Mouse (Mus musculus): Measurements from ENCODE around the gene Arl13a. TPM values are rescaled to one million over a fixed set of nuclear protein-coding genes. Genes with fewer than 3 reads are reported as not detected.
"Not testable (repeated sequence)": the region's sequence is repeated elsewhere in the genome, so short reads cannot be mapped to it uniquely, and the experiment has no call there.

The Arl13a gene
- total RNA-seq (2014; fragmentation: Nextera tagmentation) (not detected in 2 replicates), total RNA-seq (2017) (not detected in 2 replicates)

DNA sequence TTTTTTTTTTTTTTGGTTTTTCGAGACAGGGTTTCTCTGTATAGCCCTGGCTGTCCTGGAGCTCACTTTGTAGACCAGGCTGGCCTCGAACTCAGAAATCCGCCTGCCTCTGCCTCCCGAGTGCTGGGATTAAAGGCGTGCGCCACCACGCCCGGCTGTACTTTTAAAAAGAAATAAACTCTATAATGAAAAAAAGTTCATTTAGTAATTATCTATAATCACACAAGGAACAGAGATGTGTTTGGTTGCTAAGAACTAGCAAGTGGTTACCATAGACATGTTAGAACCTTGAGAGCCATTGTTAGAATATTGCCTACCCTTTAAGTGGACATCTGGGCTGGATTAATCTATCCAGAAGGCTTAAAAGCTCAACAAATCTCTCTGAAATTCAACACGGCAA lies at the start of gene Arl13a:
Arl13a (plus strand) TSS at position 301 of the 400 bp plus-strand sequence.
- ATAC-seq (replicated peaks; ENCODE audit: low FRiP score, low TSS enrichment, poor library complexity, severe bottlenecking): not testable (repeated sequence)

DNA sequence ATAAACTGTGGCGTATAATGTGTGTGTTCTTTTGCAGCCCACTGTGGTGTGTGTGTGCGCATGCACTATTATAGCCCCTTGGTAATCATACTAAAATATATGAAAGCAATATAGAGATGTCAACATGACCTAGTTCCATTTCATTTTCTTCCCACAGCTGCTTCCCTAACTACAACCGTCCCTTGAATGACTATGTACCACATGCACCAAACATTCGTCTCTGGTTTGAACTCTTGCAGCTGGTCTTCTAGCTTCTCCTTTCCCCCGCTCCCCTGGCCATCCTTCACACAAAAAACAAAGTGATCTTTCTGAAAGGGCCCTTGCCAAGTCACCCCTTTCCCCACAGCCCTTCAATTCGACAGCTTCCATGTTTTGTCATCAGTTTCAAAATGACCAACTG lies 47.3 kb upstream of the Arl13a start:
- no peak for ATAC-seq (replicated peaks; ENCODE audit: low FRiP score, low TSS enrichment, poor library complexity, severe bottlenecking)

DNA sequence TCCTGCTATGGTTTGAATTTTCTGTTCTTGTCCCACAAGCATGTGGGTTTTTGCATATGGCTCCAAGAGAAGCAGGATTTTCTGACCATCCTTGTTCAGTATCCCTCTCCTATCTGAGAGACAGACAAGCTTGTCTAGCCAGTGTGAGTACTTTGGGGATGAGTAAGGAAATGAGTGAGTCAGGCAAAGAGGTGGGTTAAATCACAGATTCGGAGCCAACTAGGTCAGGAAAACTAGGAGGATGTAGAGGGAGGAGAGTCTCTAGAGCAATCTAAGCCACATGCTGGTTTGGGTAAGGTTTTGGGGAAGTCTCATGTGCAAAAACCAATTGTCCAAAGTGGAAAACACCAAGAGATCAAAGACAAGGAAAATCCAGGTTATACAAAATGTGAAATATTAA lies 45.8 kb upstream of the Arl13a start:
- no peak for ATAC-seq (replicated peaks; ENCODE audit: low FRiP score, low TSS enrichment, poor library complexity, severe bottlenecking)

DNA sequence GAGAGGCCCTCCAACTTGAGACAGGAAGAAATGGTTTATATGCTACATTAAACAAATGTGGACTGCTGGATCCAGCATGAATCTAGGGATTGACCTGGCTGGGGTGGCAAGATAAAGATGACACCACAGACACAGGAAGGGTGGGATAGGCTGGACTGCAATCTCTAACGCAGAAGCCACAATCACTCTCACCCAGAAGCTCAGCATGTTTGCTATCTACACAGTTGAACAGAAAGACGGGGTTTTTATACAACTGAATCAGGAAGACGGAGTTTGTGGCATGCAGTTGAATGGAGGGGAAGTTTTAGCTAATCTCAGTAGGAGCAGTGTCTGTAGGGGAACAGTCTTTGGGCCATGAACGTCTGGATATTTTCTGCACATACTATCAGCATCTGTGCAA lies 45.3 kb upstream of the Arl13a start:
- ATAC-seq (replicated peaks; ENCODE audit: low FRiP score, low TSS enrichment, poor library complexity, severe bottlenecking): peak; percentile 97

DNA sequence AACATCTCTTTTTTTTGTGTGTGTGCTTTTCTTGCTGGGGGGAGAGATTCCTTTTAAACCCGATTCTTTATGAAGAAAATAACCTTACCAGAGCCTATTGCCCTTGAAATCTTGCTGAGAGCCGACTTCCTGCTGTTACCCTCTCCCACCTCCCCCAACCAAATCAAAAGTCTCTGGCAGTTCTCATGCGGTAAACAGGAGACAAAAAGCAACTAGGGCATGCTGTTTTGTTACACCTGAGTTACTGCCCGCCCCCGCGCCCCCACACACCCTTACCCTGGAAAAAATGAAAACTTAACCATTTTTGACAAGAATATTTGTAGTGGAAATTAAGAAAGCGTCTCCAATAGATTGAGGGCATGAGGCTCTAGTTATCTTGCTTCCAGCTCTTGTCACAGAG lies 29.1 kb upstream of the Arl13a start:
- ATAC-seq (replicated peaks; ENCODE audit: low FRiP score, low TSS enrichment, poor library complexity, severe bottlenecking): no peak

DNA sequence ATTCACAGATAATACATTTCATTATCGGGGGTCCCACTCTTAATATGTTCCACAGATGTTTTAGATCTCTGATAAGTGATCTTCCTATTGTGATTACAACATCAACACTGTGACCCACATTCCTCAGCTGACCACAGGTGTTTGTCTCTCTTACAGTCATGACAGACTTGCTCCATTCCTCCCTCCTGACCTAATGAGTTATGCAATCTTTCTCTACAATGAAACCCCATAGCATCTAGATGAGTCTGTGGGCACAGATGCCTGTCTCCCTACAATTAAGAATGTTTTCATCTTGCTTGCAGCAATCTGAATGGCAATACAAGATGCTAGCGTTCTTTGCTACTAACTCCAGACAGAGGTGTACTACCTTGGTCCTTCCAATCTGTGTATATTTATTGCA lies 26.9 kb upstream of the Arl13a start:
- ATAC-seq (replicated peaks; ENCODE audit: low FRiP score, low TSS enrichment, poor library complexity, severe bottlenecking): no peak

DNA sequence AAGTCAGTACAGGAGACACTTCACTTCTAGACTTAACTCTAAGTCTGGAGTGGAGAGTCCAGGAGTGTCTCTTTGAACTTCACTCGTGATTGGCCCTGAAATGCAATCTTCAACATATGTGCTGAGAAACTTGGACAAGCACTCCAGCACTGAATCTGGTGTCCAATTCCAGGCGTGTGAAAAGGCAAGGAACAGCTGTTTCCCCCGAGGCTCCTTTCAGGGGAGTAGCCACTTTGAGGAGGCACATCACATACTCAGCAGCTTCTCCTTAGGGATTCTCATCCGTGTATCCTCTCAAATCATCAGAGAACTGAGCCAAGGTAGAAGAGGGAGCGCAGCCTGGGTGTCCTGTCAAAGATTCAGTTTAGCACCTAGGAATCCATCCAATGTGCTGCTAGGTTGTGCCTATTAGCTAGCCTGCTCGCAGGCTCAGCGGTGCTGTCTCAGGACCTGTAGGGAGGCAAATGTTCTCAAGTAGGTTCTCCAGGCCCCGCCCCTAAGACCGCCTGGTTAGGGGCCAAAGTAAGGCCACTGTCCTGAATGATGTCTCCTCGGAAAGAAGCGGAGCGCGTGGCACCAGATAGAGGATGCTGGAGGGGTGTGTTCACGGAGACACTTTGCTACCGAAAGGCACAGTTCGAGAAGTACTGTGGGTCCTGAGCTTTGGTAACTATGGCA lies 25.1 kb upstream of the Arl13a start, which contains the start of gene Xkrx:
Xkrx (minus strand) TSS at position 34 of the 678 bp plus-strand sequence.
- ATAC-seq (replicated peaks; ENCODE audit: low FRiP score, low TSS enrichment, poor library complexity, severe bottlenecking): 0 out of 2 replicates have a peak, but pooled peaks have one; percentile 30

DNA sequence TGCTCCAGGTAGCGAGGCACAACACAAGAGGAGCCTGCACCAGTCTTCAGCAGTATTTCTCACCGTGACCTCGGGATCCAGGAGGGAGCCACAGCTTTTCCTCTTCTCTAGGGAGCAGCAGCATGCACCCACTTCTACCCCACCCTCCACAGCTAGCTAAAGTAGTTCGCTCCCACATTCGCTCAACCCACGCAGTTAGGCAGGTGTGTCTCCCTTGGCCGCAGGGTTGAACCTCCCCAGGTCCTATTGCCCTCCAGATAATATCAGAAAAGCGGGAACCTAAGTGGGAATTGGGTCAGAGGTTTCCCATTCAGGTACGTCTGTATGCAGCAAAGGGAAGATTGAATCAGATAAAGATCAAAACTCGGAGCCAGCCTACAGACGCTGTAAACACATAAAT lies 24.5 kb upstream of the Arl13a start:
- ATAC-seq (replicated peaks; ENCODE audit: low FRiP score, low TSS enrichment, poor library complexity, severe bottlenecking): no peak

DNA sequence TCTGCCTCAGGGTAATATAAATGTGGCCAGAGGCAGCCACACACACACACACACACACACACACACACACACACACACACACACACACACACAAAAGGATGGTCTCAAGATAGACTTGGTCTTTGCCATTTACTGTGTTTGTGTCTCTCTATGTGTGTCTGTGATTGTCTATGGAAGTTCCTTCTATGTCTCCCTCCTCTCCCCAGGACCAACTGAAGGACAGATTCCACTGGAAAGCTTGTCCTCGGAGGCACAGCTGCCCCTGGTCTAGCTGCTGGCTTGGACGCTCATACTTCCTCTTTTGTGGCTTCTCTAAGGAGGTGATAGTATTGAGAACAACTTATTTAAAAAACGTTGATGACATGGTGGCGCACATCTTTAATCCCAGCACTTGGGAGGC lies 23.8 kb upstream of the Arl13a start:
- ATAC-seq (replicated peaks; ENCODE audit: low FRiP score, low TSS enrichment, poor library complexity, severe bottlenecking): no peak

DNA sequence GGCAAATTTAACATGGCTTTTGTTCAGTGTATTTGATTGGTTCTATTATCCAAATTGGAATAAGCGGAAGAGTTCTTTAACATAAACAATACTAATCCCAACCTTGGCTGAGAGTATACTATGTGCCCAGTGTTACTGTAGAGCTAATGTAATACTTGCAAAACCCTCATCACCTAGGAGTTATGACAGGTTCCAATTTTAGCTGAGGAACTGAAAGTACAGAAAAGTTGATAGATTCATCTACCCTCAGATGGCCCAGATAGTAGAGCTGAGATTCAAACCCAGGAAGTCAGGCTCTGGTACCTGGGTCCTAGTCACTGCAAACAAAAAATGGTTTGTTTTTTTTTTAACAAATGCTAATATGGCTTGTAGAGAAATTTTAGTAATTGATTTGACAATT lies 16.7 kb upstream of the Arl13a start:
- no peak for ATAC-seq (replicated peaks; ENCODE audit: low FRiP score, low TSS enrichment, poor library complexity, severe bottlenecking)

DNA sequence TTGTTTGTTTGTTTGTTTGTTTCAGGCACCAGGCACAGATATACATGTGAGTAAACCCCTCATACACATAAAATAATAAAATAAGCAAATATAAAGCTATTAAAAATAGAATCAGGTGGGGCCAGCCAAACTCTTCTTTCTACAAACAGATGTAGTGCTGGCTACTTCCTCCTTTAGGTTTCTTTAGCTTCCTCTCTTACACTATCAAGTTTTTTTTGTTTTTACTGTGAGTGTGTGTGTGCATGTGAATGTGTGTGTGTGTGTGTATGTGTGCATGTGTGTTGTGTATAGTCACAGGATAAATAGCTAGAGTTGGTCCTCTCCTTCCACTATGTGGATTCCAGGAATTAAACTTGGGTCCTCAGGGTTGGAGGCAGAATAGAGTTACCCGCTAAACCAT lies 12.6 kb upstream of the Arl13a start:
- no peak for ATAC-seq (replicated peaks; ENCODE audit: low FRiP score, low TSS enrichment, poor library complexity, severe bottlenecking)

DNA sequence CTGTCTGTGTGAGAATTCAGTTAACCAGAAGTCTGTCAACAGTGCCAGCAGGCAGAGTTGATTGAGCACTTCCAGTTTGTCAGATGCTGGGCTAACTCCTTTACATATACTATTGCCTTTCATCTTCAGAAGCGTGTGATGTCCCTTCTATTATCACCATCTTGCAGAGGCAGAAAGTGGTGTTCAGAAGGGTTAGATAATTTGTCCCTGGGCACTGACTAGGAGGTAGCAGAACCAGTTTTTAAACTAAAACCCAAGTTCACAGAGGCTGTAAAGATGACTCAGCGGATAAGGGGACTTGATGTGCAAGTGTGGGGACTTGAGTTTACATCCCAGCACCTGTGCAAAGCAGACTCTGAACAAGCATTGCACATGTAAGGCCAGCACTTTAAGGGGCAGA lies 21.2 kb downstream of the Arl13a start:
- peak; percentile 87 for ATAC-seq (replicated peaks; ENCODE audit: low FRiP score, low TSS enrichment, poor library complexity, severe bottlenecking)

DNA sequence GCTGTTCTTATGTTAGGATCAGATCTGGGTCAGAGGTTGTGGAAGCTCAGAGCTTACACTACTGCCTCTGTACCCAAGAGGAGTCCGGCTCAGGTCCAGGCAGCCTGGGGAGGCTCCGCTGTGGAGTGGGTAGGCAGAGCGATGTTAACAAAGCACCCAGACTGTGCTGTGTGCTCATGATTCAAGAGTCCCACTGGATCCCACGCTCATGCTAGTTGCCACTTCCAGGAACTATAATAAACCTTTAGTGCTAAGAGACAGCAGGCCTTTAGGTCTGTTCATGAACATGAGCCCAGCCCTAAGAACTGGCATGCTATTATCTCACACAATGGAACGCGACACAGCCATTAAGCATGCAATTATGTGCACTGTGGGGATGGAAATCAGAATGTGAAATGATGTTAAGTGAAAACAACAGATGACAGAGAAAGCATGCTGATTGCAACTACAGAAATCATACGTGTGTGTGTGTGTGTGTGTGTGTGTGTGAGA lies 23.9 kb downstream of the Arl13a start:
- ATAC-seq (replicated peaks; ENCODE audit: low FRiP score, low TSS enrichment, poor library complexity, severe bottlenecking): no peak

DNA sequence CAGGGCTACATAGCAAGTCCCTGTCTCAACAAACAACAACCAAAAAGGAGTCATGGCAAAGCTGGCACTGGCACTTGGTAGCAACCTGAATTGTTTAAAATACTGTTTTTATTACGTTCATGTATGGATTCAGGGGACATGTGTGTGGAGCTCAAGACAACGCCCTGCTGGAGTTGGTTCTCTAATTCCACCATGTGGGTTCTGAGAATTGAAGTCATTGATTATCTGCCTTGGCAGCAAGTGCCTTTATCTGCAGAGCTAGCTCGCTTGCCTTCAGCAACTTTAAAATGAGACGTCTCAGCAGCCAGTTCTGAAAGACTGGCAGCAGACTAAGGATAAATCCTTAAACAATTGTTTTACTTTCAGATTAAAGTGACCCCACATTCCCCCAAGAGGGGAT lies 30.9 kb downstream of the Arl13a start:
- peak; percentile 59 for ATAC-seq (replicated peaks; ENCODE audit: low FRiP score, low TSS enrichment, poor library complexity, severe bottlenecking)

DNA sequence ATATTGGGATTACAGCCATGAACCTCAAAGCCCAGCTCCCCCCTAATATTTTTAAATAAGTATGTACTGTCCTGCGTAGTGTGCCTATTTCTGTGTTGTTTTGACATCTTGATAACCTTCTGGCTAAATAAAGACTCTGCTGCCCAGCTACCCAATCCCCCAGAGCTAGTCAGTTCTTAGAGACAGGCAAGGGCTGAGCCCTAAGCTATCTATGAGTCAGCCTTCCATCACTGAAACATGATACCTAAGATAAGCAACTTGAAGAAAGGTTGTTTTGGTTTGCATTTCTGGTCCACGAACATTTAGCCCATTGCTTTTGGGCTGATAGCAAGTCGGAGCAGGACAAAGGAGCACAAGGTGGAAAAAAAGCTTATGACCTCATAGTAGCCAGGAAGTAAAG lies 33.3 kb downstream of the Arl13a start:
- ATAC-seq (replicated peaks; ENCODE audit: low FRiP score, low TSS enrichment, poor library complexity, severe bottlenecking): no peak

DNA sequence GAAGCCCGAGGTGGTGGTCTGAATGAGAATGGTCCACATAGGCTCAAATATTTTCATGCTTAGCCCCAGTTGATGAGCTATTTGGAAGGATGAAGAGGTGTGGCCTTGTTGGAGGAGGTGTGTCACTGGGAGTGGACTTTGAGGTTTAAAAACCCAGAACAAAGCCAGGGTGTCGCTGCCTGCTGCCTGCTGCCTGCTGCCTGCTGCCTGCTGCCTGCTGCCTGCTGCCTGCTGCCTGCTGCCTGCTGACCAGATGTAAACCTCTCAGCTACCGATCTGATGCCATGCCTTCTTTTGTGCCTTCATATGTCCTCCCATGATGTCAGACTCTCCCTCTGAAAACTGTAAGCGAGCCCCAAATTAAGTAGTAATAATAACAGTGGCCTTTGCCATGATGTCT lies 34.6 kb downstream of the Arl13a start, which contains the start of gene Nox1:
Nox1 (minus strand) TSS at position 101 of the 400 bp plus-strand sequence.
- no peak for ATAC-seq (replicated peaks; ENCODE audit: low FRiP score, low TSS enrichment, poor library complexity, severe bottlenecking)

DNA sequence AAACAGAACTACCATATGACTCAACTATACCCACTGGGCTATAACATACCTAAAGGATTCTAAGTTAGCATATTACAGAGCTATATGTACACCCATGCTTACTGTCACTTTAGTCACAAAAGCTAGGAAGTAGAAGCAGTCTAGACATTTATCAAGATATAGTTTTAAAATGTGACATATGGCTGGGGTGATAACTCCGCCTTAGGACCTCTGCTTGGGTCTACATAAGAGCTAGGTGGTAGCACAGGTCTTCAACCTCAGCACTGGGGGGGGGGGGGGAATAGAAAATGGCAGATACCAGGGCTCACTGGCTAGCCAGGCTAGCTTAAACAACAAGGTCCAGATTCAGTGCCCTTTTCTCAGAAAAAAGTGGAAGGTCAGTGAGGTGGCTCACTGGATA lies 45.7 kb downstream of the Arl13a start:
- no peak for ATAC-seq (replicated peaks; ENCODE audit: low FRiP score, low TSS enrichment, poor library complexity, severe bottlenecking)

DNA sequence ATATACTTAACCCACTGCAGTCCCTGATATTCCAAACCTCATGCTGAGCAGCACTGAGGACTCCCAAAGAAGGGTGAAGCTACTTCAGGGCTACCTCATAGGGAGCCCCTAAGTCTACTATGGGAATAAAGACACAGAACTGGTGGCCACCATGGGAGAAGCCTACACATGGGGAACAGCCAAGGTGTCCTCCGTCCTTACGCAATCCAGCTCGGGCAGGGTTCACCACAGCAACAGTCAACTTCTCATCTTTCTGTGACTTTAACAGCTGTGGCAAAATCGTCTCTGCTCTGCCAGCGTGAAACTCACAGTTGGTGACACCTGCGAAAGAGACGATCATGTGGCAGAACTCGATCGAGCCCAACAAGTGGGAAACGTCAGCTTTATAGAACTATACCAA lies 51.0 kb downstream of the Arl13a start:
- ATAC-seq (replicated peaks; ENCODE audit: low FRiP score, low TSS enrichment, poor library complexity, severe bottlenecking): no peak

DNA sequence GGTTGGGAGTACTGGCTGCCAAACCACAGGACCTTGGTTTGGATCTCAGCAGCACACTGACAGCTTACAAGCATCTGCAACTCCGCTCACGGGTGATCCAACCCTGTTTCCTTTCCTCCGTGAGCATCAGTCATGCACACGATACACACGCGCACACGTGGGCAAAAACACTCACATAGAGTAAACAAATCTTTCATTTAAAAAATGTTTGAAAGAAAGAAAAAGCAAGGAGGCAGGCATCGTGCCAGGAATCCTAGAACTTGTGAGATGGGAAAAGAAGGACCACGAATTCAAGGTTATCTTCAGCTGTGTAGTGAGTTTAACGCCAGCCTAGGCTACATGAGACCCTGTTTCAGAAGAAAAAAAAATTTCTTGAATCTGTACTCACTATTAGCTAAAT lies 58.6 kb downstream of the Arl13a start:
- ATAC-seq (replicated peaks; ENCODE audit: low FRiP score, low TSS enrichment, poor library complexity, severe bottlenecking): no peak

DNA sequence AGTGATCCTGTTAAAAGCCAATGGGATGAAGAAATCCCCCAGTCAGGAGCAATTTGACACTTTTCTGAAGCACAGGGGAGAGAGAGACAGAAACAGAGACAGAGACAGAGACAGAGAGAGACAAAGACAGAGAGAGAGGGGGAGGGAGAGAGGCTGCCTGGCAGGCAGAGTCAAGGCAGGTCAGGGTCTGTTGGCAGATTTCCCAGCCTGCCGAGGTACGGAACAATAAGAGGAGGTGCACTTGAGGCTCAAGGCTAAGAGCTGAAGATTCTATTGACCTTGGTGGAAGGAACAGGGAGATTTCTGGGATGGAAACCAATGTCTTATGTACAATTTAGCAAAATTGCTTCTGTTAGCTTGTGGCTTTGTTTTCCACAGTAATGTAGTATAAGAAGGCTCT lies 60.9 kb downstream of the Arl13a start:
- no peak for ATAC-seq (replicated peaks; ENCODE audit: low FRiP score, low TSS enrichment, poor library complexity, severe bottlenecking)

Measured in megakaryocyte-erythroid progenitor cell, adult 5-6 weeks (primary cell).